Mouse (Mus musculus): ENCODE measurements around the gene Neb.

DNA sequence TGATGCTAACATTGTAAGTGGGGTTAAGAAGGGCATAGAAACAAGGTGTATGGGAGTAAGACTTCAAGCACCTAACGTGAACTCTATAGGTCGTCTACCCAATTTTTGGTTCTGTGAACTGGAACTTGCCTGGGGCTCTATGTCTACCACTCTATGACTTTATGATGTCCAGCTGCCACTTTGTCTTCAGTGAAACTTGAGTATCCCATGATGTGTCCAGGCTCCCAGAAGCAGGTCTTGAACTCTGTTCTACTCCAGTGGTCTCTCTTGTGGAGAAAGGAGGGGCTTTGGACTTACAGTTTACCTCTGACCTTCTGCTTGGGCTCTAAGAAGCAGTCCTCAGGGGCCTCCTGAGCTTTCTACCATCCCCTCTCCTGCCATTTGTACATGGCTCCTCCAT lies 58.1 kb downstream of the Neb start:
- TF ChIP-seq E2F4 (IDR thresholded peaks at IDR 0.05; ENCODE audit: insufficient read depth): no peak
- TF ChIP-seq POLR2A (IDR thresholded peaks at IDR 0.05; ENCODE audit: insufficient read length, low read depth): no peak
- TF ChIP-seq CEBPB (IDR thresholded peaks at IDR 0.05; ENCODE audit: insufficient read depth, poor library complexity, severe bottlenecking): no peak
- no peak for TF ChIP-seq MAX (IDR thresholded peaks at IDR 0.05; ENCODE audit: low read depth)
- TF ChIP-seq USF1 (IDR thresholded peaks at IDR 0.05; ENCODE audit: low read depth): no peak
